Mouse (Mus musculus) urinary bladder, postnatal 10 days (tissue): ENCODE measurements around the gene Hoxb8.

Source experiments
- DNase-seq: peaks from one replicate; pipeline ENCODE4 v3.0.0; 2022; ENCODE audit warnings: low spot score

The Hoxb8 gene

GRCm38 (mm10) chr11:96300354-96301063 lies 18.8 kb downstream of the Hoxb8 start:
- DNase-seq = no peak

GRCm38 (mm10) chr11:96301064-96301431 lies 19.3 kb downstream of the Hoxb8 start:
- DNase-seq = no peak

GRCm38 (mm10) chr11:96301837-96302236 lies 20.1 kb downstream of the Hoxb8 start:
- DNase-seq = no peak

- no peak for DNase-seq
Measured at GRCm38 (mm10) chr11:96302381-96303150, 20.9 kb downstream of the Hoxb8 start.

- no peak for DNase-seq
Measured at GRCm38 (mm10) chr11:96303151-96304099, 21.7 kb downstream of the Hoxb8 start, which contains the start of gene Hoxb5. Gene Hoxb5, plus strand, starts transcription at chr11:96303336.

- DNase-seq = no peak
Measured at GRCm38 (mm10) chr11:96304381-96305195, 22.9 kb downstream of the Hoxb8 start.

GRCm38 (mm10) chr11:96305505-96306182 lies 23.9 kb downstream of the Hoxb8 start:
- DNase-seq = no peak

GRCm38 (mm10) chr11:96306183-96306907 lies 24.6 kb downstream of the Hoxb8 start:
- DNase-seq = no peak

- no peak for DNase-seq
Measured at GRCm38 (mm10) chr11:96306908-96307269, 25.2 kb downstream of the Hoxb8 start.

GRCm38 (mm10) chr11:96308763-96309162 lies 27.1 kb downstream of the Hoxb8 start:
- no peak for DNase-seq

- no peak for DNase-seq
Measured at GRCm38 (mm10) chr11:96309288-96309687, 27.6 kb downstream of the Hoxb8 start.

GRCm38 (mm10) chr11:96310183-96310938 lies 28.7 kb downstream of the Hoxb8 start:
- DNase-seq = no peak

- no peak for DNase-seq
Measured at GRCm38 (mm10) chr11:96311097-96311496, 29.4 kb downstream of the Hoxb8 start.

- no peak for DNase-seq
Measured at GRCm38 (mm10) chr11:96311520-96312417, 30.1 kb downstream of the Hoxb8 start.

- no peak for DNase-seq
Measured at GRCm38 (mm10) chr11:96313134-96313533, 31.4 kb downstream of the Hoxb8 start.

- no peak for DNase-seq
Measured at GRCm38 (mm10) chr11:96313806-96314428, 32.2 kb downstream of the Hoxb8 start.

- DNase-seq = no peak
Measured at GRCm38 (mm10) chr11:96314671-96315343, 33.1 kb downstream of the Hoxb8 start.
